Mouse (Mus musculus) E14TG2a.4 (cell line): ENCODE results near the gene Tub.

Source experiments
- H3K27me3 ChIP-seq: 2 replicates; pipeline ENCODE4 v1.6.1; 2014; ENCODE audit warnings: low read length, control low read depth; ENCODE audit not compliant: insufficient read depth
- H3K36me3 ChIP-seq: 2 replicates; pipeline ENCODE4 v1.6.1; 2014; ENCODE audit warnings: low read length, control low read depth; ENCODE audit not compliant: insufficient read depth
- H3K4me1 ChIP-seq: replicated peaks from 2 replicates; pipeline ENCODE4 v1.6.1; 2014; ENCODE audit warnings: low read depth, low read length, control low read depth
- H3K4me3 ChIP-seq: replicated peaks from 2 replicates; pipeline ENCODE4 v1.5.1; 2014; ENCODE audit warnings: mild to moderate bottlenecking, low read length
- H3K9me3 ChIP-seq: 2 replicates; pipeline ENCODE4 v1.6.1; 2014; ENCODE audit warnings: low read length, control low read depth
- CTCF ChIP-seq: conservative IDR thresholded peaks from 2 replicates; pipeline ENCODE4 v1.5.1; 2014; ENCODE audit warnings: low read length
- NANOG ChIP-seq: IDR thresholded peaks from 2 replicates; pipeline ENCODE4 v1.6.1; 2014; ENCODE audit warnings: borderline replicate concordance, low read length, mixed read lengths
- POU5F1 ChIP-seq: IDR thresholded peaks from 2 replicates; pipeline ENCODE4 v1.6.1; 2014; ENCODE audit warnings: low read length, borderline replicate concordance

The Tub gene

DNA sequence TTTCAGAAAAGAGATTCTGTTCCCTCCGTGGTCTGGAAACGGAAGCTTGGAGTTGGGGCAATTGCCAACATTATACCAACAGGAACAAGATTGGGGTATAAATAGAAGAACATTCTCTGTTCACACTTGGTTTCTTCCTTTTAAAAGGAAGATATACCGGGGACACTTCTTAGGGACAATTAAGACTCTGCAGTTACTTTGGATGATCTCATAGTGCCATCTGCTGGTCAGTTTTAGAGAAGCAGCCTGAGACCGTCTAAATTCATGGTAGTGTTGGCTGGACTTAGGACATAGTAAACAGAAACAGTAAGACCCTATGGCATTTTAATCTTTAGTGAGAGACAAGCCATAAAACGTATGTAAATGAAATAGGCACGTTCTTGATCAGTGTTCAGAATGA lies 78.1 kb downstream of the Tub start:
- H3K9me3 ChIP-seq, result peaks cover 27% of the 10 kb centered on the region
- H3K4me3 ChIP-seq, result no peak overlapping the region
- peaks cover 29% of the 10 kb centered on the region for H3K36me3 ChIP-seq
- TF ChIP-seq CTCF (peak; percentile 63), POU5F1 (no peak)
- no peaks in the 10 kb centered on the region for H3K27me3 ChIP-seq
- no peaks in the 10 kb centered on the region for H3K4me1 ChIP-seq

DNA sequence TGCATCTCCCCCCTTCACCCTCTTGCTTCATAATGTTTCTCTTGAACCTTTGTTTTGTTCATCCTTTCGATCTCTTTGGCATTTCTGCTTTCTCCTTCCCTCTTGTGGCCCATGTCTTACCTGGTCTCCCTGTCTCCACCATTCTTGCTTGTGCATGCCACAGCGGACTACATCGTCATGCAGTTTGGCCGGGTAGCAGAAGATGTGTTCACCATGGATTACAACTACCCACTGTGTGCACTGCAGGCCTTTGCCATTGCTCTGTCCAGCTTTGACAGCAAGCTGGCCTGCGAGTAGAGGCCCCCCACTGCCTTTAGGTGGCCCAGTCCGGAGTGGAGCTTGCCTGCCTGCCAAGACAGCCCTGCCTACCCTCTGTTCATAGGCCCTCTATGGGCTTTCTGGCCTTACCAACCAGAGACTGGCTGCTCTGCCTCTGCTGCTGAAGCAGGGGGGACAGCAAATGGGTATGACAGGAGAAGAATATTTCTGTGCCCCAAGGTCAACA lies 79.9 kb downstream of the Tub start:
- Histone ChIP-seq H3K27me3 (no peaks in the 10 kb centered on the region), H3K9me3 (peaks cover 26% of the 10 kb centered on the region), H3K4me3 (no peak overlapping the region), H3K36me3 (peaks cover 32% of the 10 kb centered on the region), H3K4me1 (no peaks in the 10 kb centered on the region)
- no peak for TF ChIP-seq CTCF
- TF ChIP-seq POU5F1, result no peak
- no peak for TF ChIP-seq NANOG

DNA sequence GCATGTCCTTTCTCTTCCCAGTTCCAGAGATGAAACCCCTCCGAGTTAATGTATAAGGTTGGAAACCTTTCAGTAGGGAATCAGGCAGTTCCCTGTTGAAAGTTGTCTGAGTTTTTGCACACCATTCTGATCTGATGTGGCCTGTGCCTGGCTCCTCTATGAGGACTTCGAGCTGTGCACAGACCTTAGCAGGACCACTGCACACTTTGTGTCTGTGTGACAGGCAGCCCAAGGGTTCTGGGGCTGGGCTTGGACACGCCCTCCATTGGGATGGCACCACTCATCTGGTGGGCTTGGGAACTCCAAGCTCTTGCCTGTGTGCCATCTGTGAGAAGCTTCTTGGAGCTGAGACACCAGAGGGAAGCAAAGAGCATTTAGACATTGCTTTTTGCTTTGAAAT lies 81.2 kb downstream of the Tub start:
- no peaks in the 10 kb centered on the region for H3K4me1 ChIP-seq
- peaks cover 13% of the 10 kb centered on the region for H3K9me3 ChIP-seq
- H3K4me3 ChIP-seq, result no peak overlapping the region
- TF ChIP-seq POU5F1 (no peak), CTCF (no peak), NANOG (no peak)
- peaks cover 19% of the 10 kb centered on the region for H3K36me3 ChIP-seq
- H3K27me3 ChIP-seq, result no peaks in the 10 kb centered on the region

DNA sequence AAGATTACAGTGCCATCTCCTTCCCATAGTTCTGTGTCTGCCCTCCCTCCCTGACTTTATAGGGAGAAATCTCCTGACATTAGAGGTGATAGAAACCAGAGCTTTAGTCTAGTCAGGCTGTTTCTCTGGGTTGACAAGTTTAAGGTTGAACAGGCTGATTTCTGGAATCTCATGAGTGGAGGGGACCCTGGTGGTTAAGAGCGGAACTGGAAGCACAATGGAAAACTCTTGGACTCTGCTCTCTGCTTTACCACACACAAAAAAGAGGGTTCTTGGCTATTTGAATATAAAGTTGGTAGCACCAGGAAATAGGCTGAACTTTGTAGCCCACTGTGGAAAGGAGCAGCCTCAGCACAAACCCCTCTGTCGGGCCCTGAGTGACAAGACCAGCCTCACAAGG lies 81.9 kb downstream of the Tub start:
- H3K4me3 ChIP-seq, result no peak overlapping the region
- peaks cover 6% of the 10 kb centered on the region for H3K9me3 ChIP-seq
- H3K36me3 ChIP-seq, result peaks cover 13% of the 10 kb centered on the region
- no peaks in the 10 kb centered on the region for H3K4me1 ChIP-seq
- no peak for TF ChIP-seq NANOG
- TF ChIP-seq CTCF, result peak; percentile 52
- H3K27me3 ChIP-seq, result no peaks in the 10 kb centered on the region

DNA sequence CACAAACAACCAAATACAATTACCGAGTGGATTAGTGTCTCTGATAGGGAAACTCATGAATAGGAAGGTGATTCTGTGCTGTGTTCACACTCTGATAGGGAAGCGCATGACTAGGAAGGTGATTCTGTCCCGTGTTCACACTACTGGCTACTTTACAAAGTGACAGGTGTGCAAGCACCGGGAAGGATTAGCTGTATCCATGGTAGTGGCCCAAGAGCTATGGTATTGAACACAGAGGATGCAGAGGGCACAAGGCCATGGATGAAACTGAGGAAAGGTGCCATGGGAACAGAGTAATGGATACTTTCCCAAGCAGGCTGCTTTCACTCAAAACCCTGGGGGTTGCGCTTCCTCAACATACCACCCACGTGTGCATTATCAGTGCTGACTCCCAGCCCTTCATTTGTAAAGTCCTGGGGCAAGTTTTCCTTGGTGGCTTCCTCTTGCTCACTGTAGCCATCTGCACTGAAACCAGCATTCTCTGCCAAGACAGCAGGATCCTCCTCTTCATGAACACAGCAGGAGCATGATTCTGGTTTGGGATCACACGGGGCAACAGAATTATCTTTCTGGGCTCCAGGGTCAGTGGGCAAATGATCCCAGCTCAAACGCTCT lies 88.1 kb downstream of the Tub start:
- no peaks in the 10 kb centered on the region for H3K27me3 ChIP-seq
- peaks cover 19% of the 10 kb centered on the region for H3K36me3 ChIP-seq
- H3K4me3 ChIP-seq, result no peak overlapping the region
- H3K4me1 ChIP-seq, result no peaks in the 10 kb centered on the region
- no peak for TF ChIP-seq CTCF
- TF ChIP-seq NANOG, result no peak
- no peaks in the 10 kb centered on the region for H3K9me3 ChIP-seq

DNA sequence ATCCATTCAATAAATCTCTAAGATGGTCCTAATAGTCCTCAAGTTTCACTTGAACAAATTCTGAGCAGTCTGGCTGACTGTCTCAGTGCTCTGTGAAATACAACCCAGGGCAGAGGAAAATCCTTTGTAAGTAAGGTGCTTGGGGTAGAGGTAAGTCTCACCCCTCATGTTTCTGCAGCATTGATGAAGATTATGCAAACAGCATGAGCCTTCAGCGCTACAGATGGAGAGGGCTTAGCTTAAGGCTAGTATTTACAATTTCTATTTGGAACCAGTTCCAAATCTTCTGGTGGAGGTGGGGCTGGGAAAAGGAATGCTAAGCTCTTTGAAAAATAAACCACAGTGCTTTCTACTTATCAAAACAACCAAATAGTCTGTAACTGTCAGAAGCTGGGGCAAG lies 88.8 kb downstream of the Tub start:
- TF ChIP-seq CTCF, result no peak
- TF ChIP-seq NANOG, result no peak
- no peak for TF ChIP-seq POU5F1
- H3K27me3 ChIP-seq, result no peaks in the 10 kb centered on the region
- no peaks in the 10 kb centered on the region for H3K9me3 ChIP-seq
- H3K4me1 ChIP-seq, result no peaks in the 10 kb centered on the region
- peaks cover 19% of the 10 kb centered on the region for H3K36me3 ChIP-seq
- H3K4me3 ChIP-seq, result no peak overlapping the region

DNA sequence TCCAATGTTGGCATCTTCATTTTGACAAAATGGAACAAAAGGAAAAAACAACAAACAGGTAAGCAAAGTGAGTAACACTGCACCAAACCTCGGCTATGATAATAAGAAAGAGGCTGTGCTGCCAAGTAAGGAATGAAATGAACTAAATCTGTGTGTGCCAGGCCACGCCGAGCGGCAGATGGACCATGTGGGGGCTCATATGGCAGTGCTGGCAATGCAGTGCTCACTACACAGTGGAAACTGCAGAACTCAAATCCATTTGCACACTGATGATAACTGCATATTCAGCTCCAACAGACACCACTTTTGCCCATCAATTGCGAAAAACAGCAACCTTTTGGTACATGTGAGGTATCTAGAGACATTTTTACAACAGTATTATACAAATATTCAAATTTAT lies 89.3 kb downstream of the Tub start:
- Histone ChIP-seq H3K4me1 (no peaks in the 10 kb centered on the region), H3K4me3 (no peak overlapping the region), H3K27me3 (no peaks in the 10 kb centered on the region), H3K9me3 (no peaks in the 10 kb centered on the region), H3K36me3 (peaks cover 18% of the 10 kb centered on the region)
- TF ChIP-seq NANOG, result no peak

DNA sequence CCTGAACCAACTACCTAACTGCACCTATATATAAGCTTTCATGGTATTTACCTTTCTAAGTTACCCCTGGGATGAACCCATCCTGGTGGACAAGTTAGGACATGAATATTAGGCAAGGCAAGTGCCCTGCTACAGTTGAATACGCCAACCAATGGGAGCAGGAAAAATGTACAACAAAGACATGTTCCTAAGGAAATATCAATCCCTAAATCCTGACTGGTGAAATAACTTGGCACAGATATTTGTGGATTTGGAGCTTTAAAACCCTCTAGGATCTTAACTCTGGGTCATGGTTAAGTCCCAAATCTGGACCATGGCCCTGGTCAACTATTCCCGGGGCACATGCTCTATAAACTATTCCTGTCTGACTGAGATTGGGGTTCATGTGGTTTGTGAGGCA lies 95.7 kb downstream of the Tub start:
- H3K4me1 ChIP-seq, result no peaks in the 10 kb centered on the region
- TF ChIP-seq NANOG (no peak), CTCF (no peak), POU5F1 (no peak)
- H3K27me3 ChIP-seq, result no peaks in the 10 kb centered on the region
- H3K36me3 ChIP-seq, result 0 out of 2 replicates have a peak, but pooled peaks cover 4% of the 10 kb centered on the region
- no peak overlapping the region for H3K4me3 ChIP-seq
- no peaks in the 10 kb centered on the region for H3K9me3 ChIP-seq

DNA sequence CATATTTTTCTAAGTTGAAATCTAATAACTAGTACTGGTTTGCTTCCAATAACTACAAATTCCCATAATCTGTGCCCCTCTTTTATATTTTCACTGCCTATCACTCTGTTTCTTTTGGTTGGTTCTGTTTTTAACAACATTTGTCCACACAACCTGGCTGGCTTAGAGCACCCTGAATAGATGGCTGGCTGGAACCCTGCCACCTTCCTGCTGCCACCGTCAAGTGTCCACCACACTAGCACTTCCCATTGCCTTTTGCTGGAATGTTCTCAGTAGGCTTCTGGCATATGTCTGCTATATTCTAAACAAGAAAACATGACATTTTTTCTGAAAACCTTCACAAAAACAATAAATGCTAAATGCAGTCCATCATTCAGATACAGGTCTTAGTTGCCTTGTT lies 100.7 kb downstream of the Tub start:
- H3K27me3 ChIP-seq, result no peaks in the 10 kb centered on the region
- H3K36me3 ChIP-seq, result peaks cover 4% of the 10 kb centered on the region; the same call in 1 of the 2 replicates
- TF ChIP-seq NANOG (no peak), POU5F1 (no peak), CTCF (no peak)
- H3K9me3 ChIP-seq, result no peaks in the 10 kb centered on the region
- no peaks in the 10 kb centered on the region for H3K4me1 ChIP-seq
- no peak overlapping the region for H3K4me3 ChIP-seq
